Mouse (Mus musculus) gastrocnemius, adult 2 months (tissue): ENCODE data around the gene Sycp3. TPM values are rescaled to one million over a fixed set of nuclear protein-coding genes. Genes with fewer than 3 reads are reported as not detected.

Experiments used
- DNase-seq: peaks from one replicate; pipeline ENCODE4 v3.0.0; 2022
- H3K27ac ChIP-seq: fragments of 200-600 bp; 2 replicates; pipeline ENCODE4 v1.8.1; 2022; ENCODE audit warnings: mild to moderate bottlenecking
- H3K4me3 ChIP-seq: fragments of 200-600 bp; 2 replicates; pipeline ENCODE4 v1.8.1; 2022; ENCODE audit warnings: mild to moderate bottlenecking, moderate library complexity
- CTCF ChIP-seq: fragments of 200-600 bp; IDR thresholded peaks from 2 replicates; pipeline ENCODE4 v1.8.1; 2022; ENCODE audit warnings: antibody characterized with exemption, mild to moderate bottlenecking, moderate library complexity
- intact Hi-C: fragments of 180-260 bp; cut with DNase I; formaldehyde crosslinking; loops from one replicate; pipeline ENCODE4 v1.15.1; 2025
- long read RNA-seq, 2 experiments: library from polyadenylated mRNA; stranded (forward); transcript quantifications; one replicate each; pipeline ENCODE4 v2.0.0; 2021
- total RNA-seq, 2 experiments: library from RNA; stranded (reverse); gene quantifications; 2 replicates each; pipeline ENCODE4 v1.2.3; 2021

Gene Sycp3
- not detected for total RNA-seq
- long read RNA-seq, experiment 1 = 0 reads
- long read RNA-seq, experiment 2 = 0 reads

DNA sequence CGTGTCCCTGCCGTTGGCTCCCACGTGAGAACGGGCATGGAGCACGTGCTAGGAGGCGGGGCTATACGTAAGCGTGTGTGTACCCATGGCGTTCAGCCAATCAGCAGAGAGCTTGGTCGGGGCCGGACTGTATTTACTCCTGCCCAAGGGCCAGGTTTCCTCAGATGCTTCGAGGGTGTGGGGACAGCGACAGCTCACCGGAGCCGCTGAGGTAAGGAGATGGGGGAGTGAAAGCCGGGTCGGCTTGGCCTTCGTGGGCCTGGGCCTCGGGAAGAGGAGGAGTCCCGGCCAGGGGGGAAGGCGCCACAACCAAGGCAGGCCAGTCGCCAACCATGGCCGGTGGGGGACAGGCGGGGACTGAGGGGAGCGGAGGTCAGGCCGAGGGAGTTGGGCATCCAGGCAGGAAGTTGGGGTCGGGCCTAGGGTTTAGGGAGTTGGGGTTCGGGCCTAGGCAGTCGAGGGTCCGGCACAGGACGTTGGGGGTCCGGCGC, at the start of gene Sycp3:
TSS of gene Sycp3 (plus strand) at position 68 of the 491 bp plus-strand sequence.
- Histone ChIP-seq H3K27ac (no peak within 1 kb of the TSS), H3K4me3 (no peak within 1 kb of the TSS)
- DNase-seq = no peak
- no peak for TF ChIP-seq CTCF
- intact Hi-C loops = no loop called here

DNA sequence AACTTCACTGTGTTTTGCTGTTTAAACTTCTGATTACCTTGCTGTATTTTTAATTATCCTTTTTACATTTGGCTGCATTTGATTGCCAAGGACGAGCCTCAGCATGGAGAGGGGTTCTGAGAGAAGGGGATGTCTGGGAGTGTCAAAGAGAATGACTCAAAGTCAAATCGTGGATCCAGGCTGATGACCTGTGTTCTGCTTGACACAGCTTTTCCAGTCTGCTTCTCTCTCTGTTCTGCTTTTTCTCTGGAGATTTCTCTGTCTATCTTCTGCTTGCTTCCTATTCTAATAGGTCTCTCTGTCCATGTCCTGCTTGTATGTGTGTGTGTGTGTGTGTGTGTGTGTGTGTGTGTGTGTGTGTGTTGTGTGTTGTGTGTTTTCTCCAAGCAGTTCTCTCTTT, 49.6 kb upstream of the Sycp3 start:
- intact Hi-C loops = no loop called here
- no peak for TF ChIP-seq CTCF
- H3K4me3 ChIP-seq = no peak overlapping the region

DNA sequence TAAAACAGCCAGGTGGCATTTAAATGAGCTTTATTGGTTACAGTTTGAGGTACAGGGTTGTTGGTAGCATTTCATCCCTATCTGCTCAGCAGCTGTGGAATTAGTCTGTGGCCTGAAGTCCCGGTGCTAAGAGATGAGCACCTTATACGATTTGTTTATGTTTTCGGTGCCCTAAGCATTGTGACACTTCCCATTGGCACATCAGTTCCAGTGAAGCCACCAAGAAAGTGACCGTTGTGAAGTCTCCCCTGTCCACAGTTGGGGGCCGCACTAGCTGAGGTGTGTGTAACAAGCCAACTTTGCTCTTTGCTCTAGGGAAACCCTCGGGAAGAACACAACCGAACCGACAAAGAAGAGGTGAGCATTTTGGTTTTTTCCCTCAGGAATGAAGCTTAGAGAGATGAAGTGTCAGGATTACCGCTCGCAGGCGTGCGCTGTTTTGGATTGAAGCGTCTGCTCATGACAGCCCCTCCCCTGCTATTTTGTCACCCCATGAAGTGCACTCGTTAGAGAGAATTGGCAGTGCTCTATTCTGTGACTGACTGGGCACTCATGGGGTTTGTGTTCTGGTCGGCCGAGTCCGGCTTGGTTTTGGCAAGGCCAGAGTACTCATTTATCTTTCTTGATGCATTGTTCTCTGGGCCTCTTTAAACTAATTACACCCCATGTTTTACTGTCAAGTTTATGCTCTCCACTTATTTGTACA, 46.9 kb upstream of the Sycp3 start:
- TF ChIP-seq CTCF = no peak
- DNase-seq = no peak
- intact Hi-C loops = no loop called here
- no peak overlapping the region for H3K27ac ChIP-seq
- no peak overlapping the region for H3K4me3 ChIP-seq

More for the DNA sequence above, 49.6 kb upstream of the Sycp3 start:
- no peak for DNase-seq
- no peak overlapping the region for H3K27ac ChIP-seq

DNA sequence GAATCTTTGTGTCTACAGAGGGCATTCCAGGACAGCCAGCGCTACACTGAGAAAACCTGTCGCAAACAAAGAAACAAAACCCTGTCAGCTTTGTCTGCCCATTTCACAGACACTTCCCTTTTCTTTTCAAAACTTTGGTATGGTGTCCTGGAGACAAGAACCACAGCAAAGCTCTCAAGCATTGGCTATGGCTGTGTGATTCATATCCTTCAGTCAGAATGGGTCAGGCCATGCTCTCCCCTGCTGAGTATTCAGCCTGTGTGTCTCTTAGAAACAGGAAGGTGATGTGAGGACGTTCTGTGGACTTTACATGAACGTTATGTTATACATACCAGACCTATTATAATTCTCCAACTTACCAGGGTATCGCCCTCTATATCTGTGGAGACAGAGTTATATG, 41.7 kb upstream of the Sycp3 start:
- no peak for TF ChIP-seq CTCF
- DNase-seq = no peak
- intact Hi-C loops = no loop called here

DNA sequence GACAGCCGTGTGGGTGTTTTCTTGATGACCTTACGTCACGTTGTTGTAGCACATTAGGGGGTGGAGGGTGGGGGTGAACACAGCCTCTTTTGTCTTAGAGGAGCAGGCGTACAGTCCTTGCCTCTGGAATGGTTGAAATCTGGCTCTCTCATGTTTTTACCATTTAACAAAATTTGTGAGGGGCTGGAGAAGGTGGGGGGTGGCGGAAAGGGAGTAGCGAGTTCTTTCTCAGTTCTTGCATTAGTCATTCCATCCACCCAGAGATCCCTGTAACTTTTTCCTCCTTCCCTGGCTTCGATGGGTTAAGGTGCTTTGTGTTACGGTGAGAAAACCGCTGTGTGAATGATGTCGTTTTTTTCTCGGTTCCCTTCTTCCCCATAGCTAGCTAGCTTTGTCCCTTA, 39.2 kb upstream of the Sycp3 start:
- TF ChIP-seq CTCF = no peak
- Histone ChIP-seq H3K4me3 (no peak overlapping the region), H3K27ac (no peak overlapping the region)
- no peak for DNase-seq
- intact Hi-C loops = loop anchor here (10.0 kb wide), 1 partner anchor 865 kb away; no protein-coding TSS in a partner anchor

More for the DNA sequence above, 41.7 kb upstream of the Sycp3 start:
- Histone ChIP-seq H3K4me3 (no peak overlapping the region), H3K27ac (no peak overlapping the region)

DNA sequence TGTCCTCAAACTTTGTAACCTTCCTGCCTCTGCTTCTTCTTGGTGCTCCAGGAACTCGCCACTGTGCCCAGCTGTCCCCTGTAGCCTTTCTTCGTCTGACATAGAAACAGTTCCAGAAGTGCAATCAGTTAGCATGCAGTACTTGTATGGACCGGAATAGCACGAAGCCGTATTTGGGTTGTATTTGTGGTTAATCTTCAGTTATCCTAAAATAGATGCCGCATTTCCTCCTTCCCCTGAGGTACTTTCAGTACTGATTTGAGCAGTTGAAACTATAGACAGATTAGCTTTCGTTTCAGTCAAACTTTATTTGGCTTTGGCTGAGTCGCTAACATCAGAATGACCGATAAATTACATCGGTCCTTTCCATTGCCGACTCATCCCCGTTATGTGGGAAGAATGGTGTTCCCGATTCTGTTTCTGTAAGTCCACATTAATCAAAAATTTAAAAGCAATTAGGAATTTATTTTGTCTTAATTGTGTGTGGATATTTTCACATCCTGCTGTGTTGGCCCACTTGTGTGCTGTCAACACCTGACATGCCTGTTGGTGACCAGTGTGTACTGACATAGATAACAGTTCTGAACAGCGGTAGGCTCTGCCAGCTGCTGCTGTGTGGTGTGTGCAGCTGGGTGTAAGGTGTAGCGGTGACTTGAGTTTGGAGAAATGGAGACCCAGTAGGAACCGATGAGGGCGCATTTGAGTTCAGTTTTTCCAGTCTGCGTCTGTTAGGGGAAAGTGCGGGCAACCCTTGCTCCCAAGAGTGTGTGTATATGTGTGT, 38.5 kb upstream of the Sycp3 start:
- H3K4me3 ChIP-seq = no peak overlapping the region
- intact Hi-C loops = loop anchor here (10.0 kb wide), 1 partner anchor 866 kb away; no protein-coding TSS in a partner anchor
- TF ChIP-seq CTCF = no peak
- DNase-seq = no peak
- H3K27ac ChIP-seq = no peak overlapping the region

DNA sequence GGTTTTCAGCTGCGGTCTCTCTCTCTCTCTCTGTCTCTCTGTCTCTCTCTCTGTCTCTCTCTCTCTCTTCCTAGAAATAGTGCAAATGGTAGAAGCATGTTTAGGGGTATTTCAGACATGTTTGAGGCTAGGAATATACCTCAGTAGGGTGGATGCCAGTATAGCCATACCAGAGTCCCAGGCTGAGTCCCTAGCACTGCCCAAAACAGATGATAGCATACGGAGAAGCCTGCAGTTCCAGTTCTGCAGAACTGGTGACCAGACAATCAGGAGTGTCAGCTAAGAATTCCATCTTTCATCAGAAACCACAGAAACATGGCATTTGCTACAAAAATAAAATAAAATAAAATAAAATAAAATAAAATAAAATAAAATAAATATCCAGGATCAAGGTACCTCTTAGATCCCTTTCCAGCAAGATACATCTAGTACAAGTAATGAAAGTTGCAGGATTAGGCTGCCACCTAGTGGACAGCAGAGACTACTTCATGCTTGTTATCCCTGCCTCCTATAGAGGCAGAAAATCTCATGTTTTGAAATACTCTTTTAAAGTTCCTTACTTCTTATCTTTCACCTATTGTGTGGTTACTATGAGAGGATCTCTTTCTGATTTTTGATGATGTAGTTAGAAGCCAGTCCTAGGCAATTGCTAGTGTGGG, 33.1 kb upstream of the Sycp3 start:
- peak; percentile 48 for DNase-seq
- intact Hi-C loops = loop anchor here (1.0 to 10.0 kb wide), 2 partner anchors 50 to 871 kb away; no protein-coding TSS in a partner anchor
- peak; percentile 93 for TF ChIP-seq CTCF
- Histone ChIP-seq H3K27ac (no peak overlapping the region), H3K4me3 (no peak overlapping the region)

DNA sequence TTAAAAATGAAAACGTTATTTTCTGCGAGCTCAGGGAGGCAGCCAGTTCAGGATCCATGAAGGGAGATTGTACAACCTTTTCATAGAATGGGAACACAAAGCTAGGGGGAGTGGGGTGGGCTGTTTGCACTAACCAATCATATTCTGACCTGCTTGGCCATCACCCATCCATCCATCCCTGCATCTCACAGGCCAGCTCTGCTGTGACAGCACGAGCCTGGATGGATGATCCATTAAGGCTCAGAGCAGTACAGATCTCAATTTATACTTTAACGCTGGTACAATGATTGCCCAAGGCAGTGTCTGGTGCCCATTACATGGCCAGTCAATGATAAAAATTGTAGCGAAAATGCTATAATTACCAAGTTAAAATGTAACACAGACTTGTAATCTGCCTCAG, 32.5 kb upstream of the Sycp3 start:
- DNase-seq = no peak
- H3K4me3 ChIP-seq = no peak overlapping the region
- intact Hi-C loops = loop anchor here (1.0 to 10.0 kb wide), 2 partner anchors 51 to 872 kb away; no protein-coding TSS in a partner anchor
- TF ChIP-seq CTCF = no peak
- no peak overlapping the region for H3K27ac ChIP-seq

DNA sequence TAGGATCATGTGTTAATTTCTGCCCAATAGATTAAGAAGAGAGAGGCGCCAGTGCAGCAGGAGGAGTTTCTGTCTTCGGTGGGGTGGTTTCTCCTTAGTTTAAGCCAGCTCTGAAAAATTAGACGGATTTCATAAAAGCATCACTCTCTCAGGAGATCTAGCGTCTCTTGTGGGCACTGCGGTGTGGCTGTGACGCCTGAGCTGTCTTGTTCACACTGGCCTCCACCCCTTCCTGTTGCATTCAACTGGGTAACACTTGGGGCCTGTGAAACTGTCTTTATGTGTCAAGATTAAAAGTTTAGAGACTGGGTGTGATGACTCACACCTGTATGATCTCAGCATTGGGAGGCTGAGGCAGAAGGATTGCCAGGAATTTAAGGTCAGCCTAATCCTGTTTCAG, 31.4 kb upstream of the Sycp3 start:
- no peak for DNase-seq
- intact Hi-C loops = loop anchor here (10.0 kb wide), 1 partner anchor 873 kb away; no protein-coding TSS in a partner anchor
- TF ChIP-seq CTCF = no peak
- Histone ChIP-seq H3K27ac (no peak overlapping the region), H3K4me3 (no peak overlapping the region)

DNA sequence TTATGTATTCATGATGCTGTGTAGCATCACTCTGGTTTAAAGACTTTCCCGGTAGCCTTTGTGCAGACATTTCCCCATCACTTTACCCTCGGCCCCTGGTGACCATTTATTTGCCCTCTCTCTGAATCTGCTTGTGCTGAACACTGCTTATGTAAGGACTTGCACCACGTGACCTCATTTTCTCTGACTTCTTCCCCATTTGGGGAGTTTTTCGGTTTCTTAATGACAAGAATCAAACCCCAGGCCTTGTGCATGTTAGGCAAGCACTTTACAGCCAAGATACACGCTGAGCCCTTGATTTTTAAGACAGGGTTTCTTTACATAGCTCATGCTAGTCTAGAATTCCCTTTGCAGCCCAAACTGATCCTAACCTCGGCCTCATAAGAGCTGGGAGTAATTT, 18.1 kb upstream of the Sycp3 start:
- DNase-seq = no peak
- H3K4me3 ChIP-seq = no peak overlapping the region
- intact Hi-C loops = no loop called here
- no peak overlapping the region for H3K27ac ChIP-seq
- no peak for TF ChIP-seq CTCF

DNA sequence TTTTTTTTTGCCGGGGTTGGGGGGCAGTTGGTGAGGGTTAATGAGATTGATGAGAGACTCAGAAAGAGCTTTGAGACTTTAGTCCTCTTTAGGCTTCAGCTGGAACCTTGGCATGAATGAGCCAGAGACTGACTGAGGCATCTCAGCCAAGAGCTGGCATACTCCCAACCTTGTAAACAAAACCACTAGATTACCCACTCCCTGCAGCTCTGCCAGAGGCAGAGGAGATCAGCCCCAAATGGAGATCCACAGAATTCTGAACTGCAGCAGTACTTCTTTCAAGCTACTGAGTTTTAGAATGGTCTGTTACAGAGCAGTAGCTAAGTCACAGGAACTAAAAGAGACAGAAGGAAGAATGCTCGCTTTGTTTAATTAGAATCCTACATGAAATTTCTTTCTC, 8.1 kb upstream of the Sycp3 start:
- H3K4me3 ChIP-seq = no peak overlapping the region
- no peak for TF ChIP-seq CTCF
- DNase-seq = peak; percentile 67
- intact Hi-C loops = no loop called here
- no peak overlapping the region for H3K27ac ChIP-seq

DNA sequence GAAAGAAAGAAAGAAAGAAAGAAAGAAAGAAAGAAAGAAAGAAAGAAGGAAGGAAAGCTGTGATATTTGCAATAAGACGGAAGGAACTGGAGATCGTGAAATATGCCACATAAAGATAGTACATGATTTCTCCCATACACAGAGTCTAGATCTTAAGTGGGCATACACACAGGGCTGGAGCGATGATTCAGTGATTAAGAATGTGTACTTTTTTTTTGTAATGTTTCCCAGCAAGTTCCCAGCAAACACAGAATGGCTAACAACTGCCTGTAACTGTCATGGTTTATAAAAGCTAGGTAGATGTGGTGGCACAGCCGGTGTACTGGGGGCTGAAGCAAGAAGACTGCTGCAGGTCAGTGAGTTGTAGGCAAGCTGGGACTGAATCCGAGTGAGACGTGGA, 7.4 kb upstream of the Sycp3 start:
- intact Hi-C loops = no loop called here
- no peak for TF ChIP-seq CTCF
- no peak overlapping the region for H3K27ac ChIP-seq
- no peak overlapping the region for H3K4me3 ChIP-seq
- DNase-seq = no peak
